Mouse (Mus musculus) heart, embryonic 13.5 days (tissue): ENCODE measurements around the gene Phlpp2. TPM values are rescaled to one million over a fixed set of nuclear protein-coding genes. Genes with fewer than 3 reads are reported as not detected.

Source experiments
- ATAC-seq: fragments of 200-750 bp; cut with Nextera tagmentation; 2 replicates; pipeline ENCODE4 v1.8.0; 2017; ENCODE audit warnings: moderate TSS enrichment; ENCODE audit not compliant: insufficient number of reproducible peaks, low FRiP score, low TSS enrichment; ENCODE audit errors: extremely low read depth
- H3K27ac ChIP-seq: fragments of 300-500 bp; sonication (generic); replicated peaks from 2 replicates; pipeline ENCODE4 v1.5.1; 2015; ENCODE audit warnings: moderate library complexity, mild to moderate bottlenecking, inconsistent platforms
- H3K27me3 ChIP-seq: fragments of 300-500 bp; sonication (generic); replicated peaks from 2 replicates; pipeline ENCODE4 v1.6.1; 2015; ENCODE audit warnings: mild to moderate bottlenecking, inconsistent platforms
- H3K36me3 ChIP-seq: fragments of 300-500 bp; sonication (generic); 2 replicates; pipeline ENCODE4 v1.6.1; 2015; ENCODE audit warnings: mild to moderate bottlenecking, inconsistent platforms
- H3K4me1 ChIP-seq: fragments of 300-500 bp; sonication (generic); 2 replicates; pipeline ENCODE4 v1.6.1; 2015; ENCODE audit warnings: inconsistent platforms
- H3K4me2 ChIP-seq: fragments of 300-500 bp; sonication (generic); 2 replicates; pipeline ENCODE4 v1.6.1; 2015; ENCODE audit warnings: inconsistent platforms, mild to moderate bottlenecking, moderate library complexity
- H3K4me3 ChIP-seq: fragments of 300-500 bp; sonication (generic); 2 replicates; pipeline ENCODE4 v1.5.1; 2015; ENCODE audit warnings: moderate library complexity, mild to moderate bottlenecking, inconsistent platforms
- H3K9ac ChIP-seq: fragments of 300-500 bp; sonication (generic); 2 replicates; pipeline ENCODE4 v1.6.1; 2015; ENCODE audit warnings: inconsistent platforms, mild to moderate bottlenecking, moderate library complexity
- H3K9me3 ChIP-seq: fragments of 300-500 bp; sonication (generic); 2 replicates; pipeline ENCODE4 v1.6.1; 2016; ENCODE audit warnings: inconsistent platforms
- WGBS: fragments of 180-500 bp; shearing (Covaris S2); methylation state at CpG from one replicate; pipeline ENCODE4 v1.1.7; 2015; ENCODE audit warnings: mixed read lengths; 5-methylcytosine and 5-hydroxymethylcytosine counted together
- polyA plus RNA-seq: library from polyadenylated mRNA; unstranded; fragments of >200 nt; fragmentation: Nextera tagmentation; extraction: Ambion mirVana; gene quantifications from 2 replicates; pipeline ENCODE4 v1.2.1, GENCODE M21; 2015

The Phlpp2 gene
- polyA plus RNA-seq, 1 experiment from 2014 or later, result 1.8 TPM

DNA sequence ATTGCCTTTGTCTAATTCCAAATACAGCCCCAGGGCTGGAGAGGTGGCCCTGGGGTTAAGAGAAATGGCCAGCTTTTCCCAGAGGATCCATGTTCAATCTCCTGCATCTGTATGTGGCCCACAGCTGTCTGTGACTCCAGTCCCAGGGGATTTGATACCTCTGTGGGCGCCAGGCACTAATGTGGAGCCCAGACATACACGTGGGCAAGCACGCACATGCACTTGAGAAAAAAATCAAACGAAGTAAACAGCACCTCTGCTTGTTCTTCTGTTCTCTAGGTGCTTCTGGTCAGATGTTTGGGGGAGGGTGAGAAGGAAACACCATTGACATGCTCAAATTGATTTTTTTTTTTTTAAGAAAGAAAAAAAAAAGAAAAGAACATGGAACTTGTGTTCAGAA, 95.8 kb downstream of the Phlpp2 start:
- peaks cover 74% of the 10 kb centered on the region for H3K27me3 ChIP-seq

DNA sequence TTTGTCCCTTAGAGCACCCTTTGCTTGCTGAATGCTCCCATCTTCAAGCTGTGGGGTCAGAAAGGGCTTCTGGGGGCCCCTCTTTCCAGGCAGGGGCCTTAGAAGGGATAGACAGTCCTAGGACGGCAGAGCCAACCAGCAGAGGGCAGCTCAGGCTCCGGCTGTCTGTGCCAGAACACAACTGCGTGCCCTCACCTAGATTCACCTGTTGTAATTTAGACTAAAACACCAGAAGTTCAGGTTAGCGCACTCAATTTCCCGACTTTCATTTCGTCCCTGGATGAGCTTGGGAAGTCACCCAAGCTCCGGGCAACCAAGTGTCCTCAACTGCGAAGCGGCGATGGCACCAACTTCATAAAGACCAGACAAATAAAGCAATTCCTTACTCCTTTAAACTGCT, 100.5 kb downstream of the Phlpp2 start:
- WGBS, result 46% methylated on average over 10 of the region's 10 CpGs

More for the DNA sequence above, 95.8 kb downstream of the Phlpp2 start:
- H3K9me3 ChIP-seq, result no peaks in the 10 kb centered on the region
- H3K4me3 ChIP-seq, result no peak overlapping the region
- peaks cover 20% of the 10 kb centered on the region for H3K4me1 ChIP-seq
- no peak for ATAC-seq
- no peak overlapping the region for H3K27ac ChIP-seq
- whole genome bisulfite sequencing, result 68% methylated on average over 4 of the region's 4 CpGs
- no peaks in the 10 kb centered on the region for H3K36me3 ChIP-seq
- no peak overlapping the region for H3K9ac ChIP-seq
- no peak overlapping the region for H3K4me2 ChIP-seq

DNA sequence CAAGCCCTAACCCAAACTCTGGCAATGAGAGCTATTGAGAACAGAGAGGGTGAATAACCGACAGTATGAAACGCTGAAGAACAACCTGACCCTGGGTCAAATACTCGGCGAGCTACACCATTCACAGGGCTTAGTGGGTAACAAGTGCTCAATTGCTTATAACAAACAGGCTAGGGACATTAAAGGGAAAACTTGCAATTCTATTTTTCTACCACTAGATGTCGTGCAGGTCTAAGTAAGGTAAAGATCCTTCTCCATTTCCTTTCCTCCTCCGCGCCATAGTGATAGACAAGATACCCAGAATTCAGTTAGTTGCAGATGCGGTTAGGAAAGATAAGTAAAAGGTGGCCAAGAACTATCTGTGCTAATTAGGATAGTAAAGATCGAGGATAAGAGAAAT, 102.0 kb downstream of the Phlpp2 start:
- H3K9me3 ChIP-seq, result peaks cover 3% of the 10 kb centered on the region; the same call in 1 of the 2 replicates
- H3K4me3 ChIP-seq, result no peak overlapping the region
- no peaks in the 10 kb centered on the region for H3K36me3 ChIP-seq
- H3K27me3 ChIP-seq, result peaks cover 35% of the 10 kb centered on the region
- 5% methylated on average over 9 of the region's 9 CpGs for WGBS
- H3K9ac ChIP-seq, result no peak overlapping the region
- no peak for ATAC-seq
- no peak overlapping the region for H3K27ac ChIP-seq
- H3K4me1 ChIP-seq, result no peaks in the 10 kb centered on the region
- H3K4me2 ChIP-seq, result peak overlapping the region; percentile 38; the same call in 1 of the 2 replicates

More for the DNA sequence above, 100.5 kb downstream of the Phlpp2 start:
- no peaks in the 10 kb centered on the region for H3K36me3 ChIP-seq
- H3K4me2 ChIP-seq, result no peak overlapping the region
- peaks cover 46% of the 10 kb centered on the region for H3K27me3 ChIP-seq
- no peak for ATAC-seq
- H3K4me3 ChIP-seq, result no peak overlapping the region
- no peak overlapping the region for H3K9ac ChIP-seq
- H3K4me1 ChIP-seq, result no peaks in the 10 kb centered on the region
- no peak overlapping the region for H3K27ac ChIP-seq
- no peaks in the 10 kb centered on the region for H3K9me3 ChIP-seq

DNA sequence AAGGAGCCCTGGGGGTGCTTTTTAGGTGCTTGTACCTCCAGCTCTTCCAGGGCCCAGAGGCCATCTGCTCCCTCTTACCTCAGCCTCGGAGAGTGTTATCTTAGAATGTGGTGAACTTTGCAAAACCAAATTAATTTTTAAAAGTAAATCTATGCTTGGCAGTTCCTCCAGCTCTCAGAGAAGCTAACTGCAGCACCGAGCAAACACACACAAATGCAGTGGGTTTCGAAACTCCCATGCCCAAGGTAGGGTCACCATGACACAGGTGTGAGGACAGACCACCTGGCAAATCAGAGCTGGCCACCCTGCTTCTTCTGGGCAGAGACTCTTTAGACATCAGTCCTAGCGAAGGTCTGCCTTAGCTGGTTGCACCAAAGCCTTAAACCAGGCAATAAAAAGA, 104.6 kb downstream of the Phlpp2 start:
- H3K4me3 ChIP-seq, result no peak overlapping the region
- peaks cover 14% of the 10 kb centered on the region; the same call in 1 of the 2 replicates for H3K9me3 ChIP-seq
- no peaks in the 10 kb centered on the region for H3K36me3 ChIP-seq
- no peak overlapping the region for H3K27ac ChIP-seq
- H3K27me3 ChIP-seq, result peaks cover 27% of the 10 kb centered on the region
- WGBS, result 71% methylated on average over 4 of the region's 4 CpGs
- ATAC-seq, result no peak
- no peak overlapping the region for H3K9ac ChIP-seq
- H3K4me1 ChIP-seq, result no peaks in the 10 kb centered on the region
- H3K4me2 ChIP-seq, result no peak overlapping the region

DNA sequence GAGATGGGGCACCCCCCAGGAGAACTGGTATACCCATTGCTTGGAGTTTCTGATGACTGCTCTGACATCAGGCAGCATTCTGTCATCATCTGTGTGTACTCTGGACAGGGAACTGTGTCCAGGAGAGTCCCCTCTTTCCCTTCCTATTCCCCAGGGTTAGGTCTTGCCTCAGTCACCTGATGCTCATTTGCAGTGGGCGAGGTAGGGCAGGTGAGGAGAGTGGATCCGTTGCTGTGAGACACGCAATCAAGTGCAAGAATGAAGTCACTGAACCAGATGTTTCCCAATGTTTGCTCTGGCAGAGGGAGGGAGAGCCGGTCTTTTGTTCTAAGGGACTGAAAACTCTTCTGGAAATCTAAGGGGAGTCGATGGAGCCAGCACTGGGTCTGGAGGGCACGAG, 111.0 kb downstream of the Phlpp2 start:
- WGBS, result 75% methylated on average over 6 of the region's 6 CpGs

DNA sequence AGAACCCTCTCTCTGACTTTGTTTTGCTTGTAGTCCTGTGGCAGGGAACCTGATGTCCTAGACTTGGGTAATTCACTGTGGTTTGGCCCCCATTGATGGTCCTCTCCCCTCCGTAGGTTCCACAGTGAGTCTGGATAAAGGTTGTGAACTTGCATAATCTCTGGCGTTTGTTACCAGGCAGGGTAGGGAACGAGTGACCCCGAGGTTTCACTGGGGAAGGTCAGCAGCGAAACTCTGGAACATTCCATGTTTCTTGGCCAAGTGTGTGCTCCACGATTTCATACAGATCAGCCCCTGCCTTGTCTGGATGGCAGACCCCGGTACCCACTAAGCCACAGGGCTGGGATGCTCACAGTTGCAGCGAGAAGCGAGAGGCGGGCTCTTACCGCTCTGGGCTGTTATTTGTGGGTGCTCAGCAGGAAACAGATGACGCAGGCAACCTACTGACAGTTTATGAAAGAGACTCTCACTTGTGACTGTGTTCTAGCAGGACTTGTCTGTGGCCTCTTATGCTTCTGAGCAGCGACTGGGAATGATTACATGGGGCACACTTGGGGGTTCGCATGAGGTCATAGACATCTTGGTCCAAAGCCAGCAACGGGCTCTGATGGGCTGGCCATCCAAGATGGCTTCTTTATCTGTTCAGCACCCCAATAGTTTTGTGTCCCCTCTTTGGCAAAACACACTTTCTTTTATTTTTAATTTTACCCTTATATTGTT, 114.2 kb downstream of the Phlpp2 start:
- no peaks in the 10 kb centered on the region for H3K27me3 ChIP-seq
- ATAC-seq, result no peak
- no peak overlapping the region for H3K4me3 ChIP-seq
- H3K27ac ChIP-seq, result no peak overlapping the region
- 71% methylated on average over 15 of the region's 15 CpGs for WGBS
- H3K36me3 ChIP-seq, result no peaks in the 10 kb centered on the region
- H3K4me1 ChIP-seq, result peaks cover 7% of the 10 kb centered on the region; the same call in 1 of the 2 replicates
- no peak overlapping the region for H3K4me2 ChIP-seq
- no peaks in the 10 kb centered on the region for H3K9me3 ChIP-seq
- H3K9ac ChIP-seq, result no peak overlapping the region

More for the DNA sequence above, 111.0 kb downstream of the Phlpp2 start:
- no peaks in the 10 kb centered on the region for H3K27me3 ChIP-seq
- H3K4me3 ChIP-seq, result no peak overlapping the region
- H3K4me2 ChIP-seq, result no peak overlapping the region
- peaks cover 14% of the 10 kb centered on the region; the same call in 1 of the 2 replicates for H3K9me3 ChIP-seq
- H3K27ac ChIP-seq, result no peak overlapping the region
- peaks cover 7% of the 10 kb centered on the region; the same call in 1 of the 2 replicates for H3K4me1 ChIP-seq
- no peaks in the 10 kb centered on the region for H3K36me3 ChIP-seq
- ATAC-seq, result no peak
- H3K9ac ChIP-seq, result no peak overlapping the region

DNA sequence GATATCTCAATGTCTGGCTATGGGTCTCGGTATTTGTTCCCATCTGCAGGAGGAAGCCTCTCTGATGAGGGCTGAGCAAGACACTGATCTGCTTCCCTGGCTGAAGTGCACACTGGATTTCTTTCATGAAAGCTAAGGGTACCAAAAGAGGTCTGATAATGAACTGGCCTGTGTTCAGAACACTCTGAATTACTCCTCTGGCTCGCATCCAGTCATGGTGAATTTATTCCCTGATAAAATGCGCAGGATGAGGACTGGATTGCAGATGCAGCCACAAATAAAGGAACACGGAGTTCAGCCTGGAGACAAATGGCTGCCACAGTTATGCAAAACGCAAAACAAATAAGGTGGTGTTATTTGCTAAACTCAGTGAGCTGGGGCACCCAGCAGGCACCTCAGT, 115.6 kb downstream of the Phlpp2 start:
- WGBS, result 35% methylated on average over 5 of the region's 5 CpGs
- Histone ChIP-seq H3K9me3 (no peaks in the 10 kb centered on the region), H3K4me3 (no peak overlapping the region), H3K4me1 (peaks cover 7% of the 10 kb centered on the region; the same call in 1 of the 2 replicates), H3K4me2 (no peak overlapping the region), H3K36me3 (no peaks in the 10 kb centered on the region), H3K9ac (no peak overlapping the region), H3K27ac (no peak overlapping the region), H3K27me3 (no peaks in the 10 kb centered on the region)
- no peak for ATAC-seq

GRCm38 (mm10) chr8:109986384-109986783, 118.0 kb downstream of the Phlpp2 start:
- Histone ChIP-seq H3K4me3 (no peak overlapping the region), H3K4me2 (no peak overlapping the region), H3K4me1 (peaks cover 7% of the 10 kb centered on the region; the same call in 1 of the 2 replicates), H3K9ac (no peak overlapping the region), H3K27ac (no peak overlapping the region), H3K36me3 (no peaks in the 10 kb centered on the region), H3K9me3 (no peaks in the 10 kb centered on the region), H3K27me3 (no peaks in the 10 kb centered on the region)
- ATAC-seq, result no peak
- WGBS, result 48% methylated on average over 7 of the region's 7 CpGs

DNA sequence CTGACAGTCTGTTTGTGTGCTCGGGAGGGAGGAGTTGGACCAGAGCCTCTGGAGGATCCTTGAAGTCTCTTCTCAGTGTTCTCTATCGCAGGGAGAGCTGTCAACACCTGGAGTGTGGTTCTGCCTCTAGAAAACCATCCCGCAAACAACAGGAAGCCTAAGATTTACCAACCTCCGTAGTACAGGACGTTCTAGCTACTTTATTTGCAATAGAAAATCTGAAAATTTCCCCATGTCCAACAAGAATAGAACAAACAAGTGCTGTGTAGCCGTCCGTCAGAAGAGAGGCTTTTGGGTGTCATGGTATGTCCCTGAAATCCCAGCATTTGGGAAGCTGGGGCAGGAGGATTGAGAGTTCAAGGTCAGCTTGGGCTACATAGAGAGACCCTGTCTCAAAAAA, 119.4 kb downstream of the Phlpp2 start:
- Histone ChIP-seq H3K9ac (no peak overlapping the region), H3K4me3 (no peak overlapping the region), H3K9me3 (no peaks in the 10 kb centered on the region), H3K27ac (no peak overlapping the region), H3K4me2 (no peak overlapping the region), H3K4me1 (peaks cover 7% of the 10 kb centered on the region; the same call in 1 of the 2 replicates), H3K36me3 (no peaks in the 10 kb centered on the region), H3K27me3 (no peaks in the 10 kb centered on the region)
- no peak for ATAC-seq
- WGBS, result 52% methylated on average over 7 of the region's 7 CpGs

DNA sequence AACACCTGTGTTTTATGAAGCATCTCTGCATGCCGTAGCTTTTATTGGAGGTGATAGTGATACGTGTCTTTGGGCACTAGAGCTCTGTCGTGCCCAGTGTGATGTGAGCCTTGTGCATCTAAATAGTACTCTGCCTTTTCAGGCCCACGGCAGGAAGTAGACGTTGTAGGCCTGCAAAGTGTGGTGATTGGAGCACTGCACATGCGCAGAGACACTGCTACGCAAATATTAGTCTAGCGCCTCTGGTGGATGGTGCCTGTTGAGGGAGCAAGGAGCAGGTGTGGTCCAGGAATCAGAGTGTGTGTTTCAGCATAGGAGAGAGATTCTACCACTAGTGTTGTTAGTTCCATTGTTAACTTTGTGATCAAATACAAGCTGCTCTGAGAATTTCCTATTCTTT, 120.8 kb downstream of the Phlpp2 start:
- H3K9ac ChIP-seq, result no peak overlapping the region
- H3K4me3 ChIP-seq, result no peak overlapping the region
- 84% methylated on average over 8 of the region's 8 CpGs for WGBS
- no peaks in the 10 kb centered on the region for H3K9me3 ChIP-seq
- no peaks in the 10 kb centered on the region for H3K4me1 ChIP-seq
- no peak overlapping the region for H3K4me2 ChIP-seq
- no peak overlapping the region for H3K27ac ChIP-seq
- no peak for ATAC-seq
- no peaks in the 10 kb centered on the region for H3K27me3 ChIP-seq
- no peaks in the 10 kb centered on the region for H3K36me3 ChIP-seq

DNA sequence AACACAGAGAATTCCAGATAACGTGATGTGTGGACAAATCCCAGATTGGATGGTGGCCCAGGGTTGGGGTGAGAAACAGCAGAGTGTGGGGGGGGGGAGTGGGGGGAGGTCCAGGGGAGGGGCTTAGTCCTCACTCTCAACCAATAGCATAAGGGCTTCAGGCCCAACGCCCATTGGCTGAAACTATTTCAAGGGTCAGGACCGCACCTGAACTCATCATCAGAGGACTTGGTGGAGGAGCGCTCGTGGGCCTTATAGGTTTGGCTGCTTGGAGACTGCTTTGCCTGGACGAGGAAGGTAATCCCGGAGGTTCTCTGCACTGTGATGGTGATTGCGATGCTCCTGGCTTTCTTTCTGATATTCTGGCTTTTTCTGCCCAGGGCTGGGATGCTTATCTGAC, 121.9 kb downstream of the Phlpp2 start, which contains the start of gene Tat:
TSS of gene Tat (plus strand) at position 214 of the 400 bp plus-strand sequence.
- Histone ChIP-seq H3K9me3 (no peaks in the 10 kb centered on the region), H3K4me1 (no peaks in the 10 kb centered on the region), H3K4me2 (no peak within 1 kb of the TSS), H3K27ac (no peak within 1 kb of the TSS), H3K4me3 (no peak within 1 kb of the TSS), H3K9ac (no peak within 1 kb of the TSS), H3K36me3 (no peaks in the 10 kb centered on the region), H3K27me3 (no peaks in the 10 kb centered on the region)
- no peak for ATAC-seq
- 70% methylated on average over 8 of the region's 8 CpGs for WGBS

DNA sequence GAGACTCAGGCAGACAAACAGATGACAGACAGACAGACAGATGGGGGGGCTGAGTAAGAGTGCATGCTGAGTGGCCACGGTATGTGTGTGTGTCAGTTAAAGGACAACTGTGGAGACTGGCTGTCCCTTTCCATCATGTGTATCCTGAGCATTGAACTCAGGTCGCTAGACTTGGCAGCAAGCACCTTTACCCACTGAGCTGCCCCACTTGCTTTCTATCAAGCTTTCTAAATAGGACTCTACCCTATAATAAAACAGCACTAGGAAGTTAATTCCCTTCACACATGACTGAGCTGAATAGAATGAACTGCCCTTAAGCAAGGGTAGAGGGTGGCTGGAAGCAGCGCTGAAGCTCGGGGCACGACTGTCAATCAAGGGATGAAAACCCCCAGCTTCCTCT, 123.8 kb downstream of the Phlpp2 start:
- Histone ChIP-seq H3K9ac (no peak overlapping the region), H3K4me1 (no peaks in the 10 kb centered on the region), H3K9me3 (no peaks in the 10 kb centered on the region), H3K27me3 (no peaks in the 10 kb centered on the region; the same call in 1 of the 2 replicates), H3K4me3 (no peak overlapping the region), H3K4me2 (no peak overlapping the region), H3K36me3 (no peaks in the 10 kb centered on the region), H3K27ac (no peak overlapping the region)
- no peak for ATAC-seq
- WGBS, result 69% methylated on average over 5 of the region's 5 CpGs
